Mouse (Mus musculus) heart, postnatal 0 days (tissue): ENCODE data around the gene Gm5737.

Source experiments
- CTCF ChIP-seq: IDR thresholded peaks from 2 replicates; pipeline ENCODE4 v1.5.1; 2016; ENCODE audit warnings: antibody characterized with exemption, control low read depth, low read depth
- EP300 ChIP-seq: IDR thresholded peaks from 2 replicates; pipeline ENCODE4 v1.6.1; 2016; ENCODE audit warnings: antibody characterized with exemption, low read depth

DNA sequence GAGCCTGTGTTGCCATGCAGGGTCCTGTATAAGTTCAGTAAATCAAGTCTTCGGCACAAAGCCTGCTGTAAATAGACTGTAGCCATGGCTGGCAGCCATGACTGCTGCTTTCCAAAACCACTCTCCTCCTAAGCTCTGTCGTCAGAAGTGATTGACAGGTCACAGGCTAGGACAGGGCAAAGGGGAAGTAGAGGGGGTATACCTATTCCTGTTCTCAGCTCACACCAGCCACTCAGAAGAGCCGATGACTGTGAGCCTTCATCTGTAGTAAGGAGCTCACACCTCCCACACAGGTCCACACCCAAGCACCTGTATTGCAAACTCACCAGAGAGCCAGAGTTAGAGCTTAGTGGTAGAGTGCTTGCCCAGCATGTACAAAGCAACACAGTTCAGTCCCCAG, 15.8 kb upstream of the Gm5737 start:
- TF ChIP-seq CTCF = no peak
- no peak for TF ChIP-seq EP300
